Mouse (Mus musculus) gastrocnemius, adult 2 months (tissue): Measurements from ENCODE around the gene Il11. TPM values are rescaled to one million over a fixed set of nuclear protein-coding genes. Genes with fewer than 3 reads are reported as not detected.

Experiments used
- DNase-seq: peaks from one replicate; pipeline ENCODE4 v3.0.0; 2022
- H3K27ac ChIP-seq: fragments of 200-600 bp; 2 replicates; pipeline ENCODE4 v1.8.1; 2022; ENCODE audit warnings: mild to moderate bottlenecking
- H3K4me3 ChIP-seq: fragments of 200-600 bp; 2 replicates; pipeline ENCODE4 v1.8.1; 2022; ENCODE audit warnings: mild to moderate bottlenecking, moderate library complexity
- CTCF ChIP-seq: fragments of 200-600 bp; IDR thresholded peaks from 2 replicates; pipeline ENCODE4 v1.8.1; 2022; ENCODE audit warnings: antibody characterized with exemption, mild to moderate bottlenecking, moderate library complexity
- intact Hi-C: fragments of 180-260 bp; cut with DNase I; formaldehyde crosslinking; loops from one replicate; pipeline ENCODE4 v1.15.1; 2025
- total RNA-seq, 2 experiments: library from RNA; stranded (reverse); gene quantifications; 2 replicates each; pipeline ENCODE4 v1.2.3; 2021

Gene Il11
- total RNA-seq, 2 experiments from 2014 or later: not detected

DNA sequence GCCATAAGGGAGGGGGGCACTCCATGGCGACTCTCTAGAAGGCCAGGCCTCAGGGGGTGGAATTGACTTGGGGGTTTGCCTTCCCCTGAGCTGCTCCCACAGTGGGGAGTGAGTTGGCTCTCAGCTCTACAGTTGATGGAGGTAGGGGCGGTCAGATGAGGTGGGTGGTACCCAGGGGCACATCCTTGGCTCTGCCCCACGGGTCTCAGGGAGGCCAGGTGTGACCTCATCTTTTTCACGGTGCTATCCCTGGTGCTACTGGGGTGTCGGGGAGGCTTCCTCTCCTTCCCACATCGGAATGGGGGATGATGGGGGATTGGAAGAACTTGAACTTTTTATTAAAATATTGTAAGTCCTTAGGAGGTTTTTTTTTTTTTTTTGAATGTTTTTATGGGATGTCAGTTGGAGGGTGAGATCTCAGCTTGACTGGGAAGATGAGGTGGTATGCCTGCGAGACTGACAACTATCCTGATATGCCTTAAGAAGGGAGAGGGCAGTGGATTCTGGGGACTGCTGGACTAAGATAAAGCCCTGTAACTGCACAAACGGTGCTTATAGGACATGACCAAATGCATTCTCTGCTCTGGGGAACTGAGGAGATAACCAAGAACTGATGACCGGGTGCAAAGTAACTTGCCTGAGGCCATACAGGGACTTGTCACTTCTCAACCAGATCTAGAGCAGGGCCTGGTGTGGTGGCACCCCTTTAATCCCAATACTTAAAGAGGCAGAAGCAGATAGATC is 35.3 kb downstream of the Il11 start:
- intact Hi-C loops: no loop called here
- no peak overlapping the region for H3K27ac ChIP-seq
- no peak for DNase-seq
- H3K4me3 ChIP-seq: no peak overlapping the region
- no peak for TF ChIP-seq CTCF

DNA sequence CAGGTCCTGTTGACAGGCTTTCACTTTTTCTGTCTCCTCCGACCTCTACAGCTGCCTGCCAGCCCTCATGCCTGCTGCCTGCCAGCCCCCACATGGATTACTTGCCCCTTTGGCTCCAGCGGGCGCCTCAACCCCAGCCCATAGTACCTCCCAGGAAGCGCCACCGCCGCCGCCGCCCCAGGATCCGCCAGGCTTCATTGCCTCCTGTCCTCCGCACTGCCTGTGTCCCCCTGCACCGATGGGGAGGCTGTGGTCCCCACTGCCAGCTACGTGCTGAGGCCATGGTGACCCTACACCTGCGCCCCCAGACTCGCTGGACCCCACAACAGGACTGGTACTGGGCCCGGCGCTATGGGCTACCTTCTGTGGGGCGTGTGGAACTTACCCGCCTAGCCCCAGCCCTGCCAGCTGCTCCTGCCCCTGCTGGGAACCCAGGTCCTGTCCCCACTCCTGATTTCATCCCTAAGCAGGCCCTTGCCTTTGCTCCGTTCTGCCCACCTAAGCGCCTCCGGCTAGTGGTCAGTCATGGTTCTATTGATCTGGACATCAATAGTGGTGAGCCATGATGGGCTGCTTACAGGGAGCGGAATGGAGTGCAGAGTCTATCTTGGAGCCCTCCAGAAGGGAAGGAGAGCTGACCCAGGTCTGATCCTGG is 36.2 kb downstream of the Il11 start:
- TF ChIP-seq CTCF: no peak
- intact Hi-C loops: no loop called here
- H3K4me3 ChIP-seq: no peak overlapping the region
- DNase-seq: no peak
- no peak overlapping the region for H3K27ac ChIP-seq

DNA sequence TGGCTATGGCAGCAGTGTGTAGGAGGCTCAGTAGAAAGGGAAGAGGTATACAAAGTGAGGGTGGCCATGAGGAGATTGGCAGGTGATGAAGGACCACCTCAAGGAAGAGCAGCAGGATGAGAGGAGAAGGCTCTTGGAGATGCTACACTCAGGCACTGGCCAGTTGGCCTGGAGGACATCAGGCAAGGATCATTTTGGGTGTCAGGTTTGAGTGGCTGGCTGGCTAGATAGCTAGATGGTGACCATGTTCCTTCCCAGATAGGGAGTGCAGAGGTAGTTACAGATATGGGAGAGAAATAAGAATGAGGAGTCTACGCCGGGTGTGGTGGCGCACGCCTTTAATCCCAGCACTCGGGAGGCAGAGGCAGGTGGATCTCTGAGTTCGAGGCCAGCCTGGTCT is 37.8 kb downstream of the Il11 start:
- Histone ChIP-seq H3K27ac (no peak overlapping the region), H3K4me3 (no peak overlapping the region)
- DNase-seq: no peak
- intact Hi-C loops: no loop called here
- TF ChIP-seq CTCF: no peak

DNA sequence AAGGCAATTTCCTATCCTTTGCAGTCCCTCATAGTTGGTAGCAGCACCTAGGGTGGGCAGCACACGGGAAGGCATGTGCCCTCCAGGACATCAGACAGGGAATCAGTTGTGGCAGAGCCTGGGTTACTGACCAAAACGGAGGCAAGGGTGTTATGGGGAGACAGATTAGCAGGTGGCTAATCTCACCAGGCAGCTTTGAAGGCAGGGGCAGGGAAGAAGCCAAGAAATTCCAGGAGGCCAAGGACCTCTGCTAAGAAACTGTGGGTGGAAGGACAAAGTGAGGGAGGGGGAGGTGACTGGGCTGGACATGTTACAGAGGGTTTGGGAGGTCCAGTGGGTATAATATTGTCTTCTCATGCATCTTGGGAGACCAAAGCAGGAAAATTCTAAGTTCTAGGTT is 39.3 kb downstream of the Il11 start:
- DNase-seq: no peak
- intact Hi-C loops: no loop called here
- TF ChIP-seq CTCF: no peak
- H3K4me3 ChIP-seq: no peak overlapping the region
- no peak overlapping the region for H3K27ac ChIP-seq

DNA sequence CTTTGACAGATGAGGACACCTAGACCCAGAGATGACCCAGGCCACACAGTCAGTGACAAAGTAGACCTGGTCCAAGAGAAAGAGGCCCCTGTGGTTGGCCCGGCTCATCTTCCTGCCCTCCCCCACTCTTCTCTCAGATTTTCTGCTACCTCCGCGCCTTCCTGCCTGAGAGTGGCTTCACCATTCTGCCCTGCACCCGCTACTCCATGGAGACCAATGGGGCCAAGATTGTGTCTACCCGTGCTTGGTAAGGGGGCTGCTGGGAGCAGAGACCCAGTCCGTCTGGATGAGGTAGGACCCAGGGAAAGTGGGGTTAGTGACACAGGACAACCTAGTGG is 40.2 kb downstream of the Il11 start:
- DNase-seq: no peak
- no peak for TF ChIP-seq CTCF
- H3K27ac ChIP-seq: no peak overlapping the region
- intact Hi-C loops: no loop called here
- H3K4me3 ChIP-seq: no peak overlapping the region

DNA sequence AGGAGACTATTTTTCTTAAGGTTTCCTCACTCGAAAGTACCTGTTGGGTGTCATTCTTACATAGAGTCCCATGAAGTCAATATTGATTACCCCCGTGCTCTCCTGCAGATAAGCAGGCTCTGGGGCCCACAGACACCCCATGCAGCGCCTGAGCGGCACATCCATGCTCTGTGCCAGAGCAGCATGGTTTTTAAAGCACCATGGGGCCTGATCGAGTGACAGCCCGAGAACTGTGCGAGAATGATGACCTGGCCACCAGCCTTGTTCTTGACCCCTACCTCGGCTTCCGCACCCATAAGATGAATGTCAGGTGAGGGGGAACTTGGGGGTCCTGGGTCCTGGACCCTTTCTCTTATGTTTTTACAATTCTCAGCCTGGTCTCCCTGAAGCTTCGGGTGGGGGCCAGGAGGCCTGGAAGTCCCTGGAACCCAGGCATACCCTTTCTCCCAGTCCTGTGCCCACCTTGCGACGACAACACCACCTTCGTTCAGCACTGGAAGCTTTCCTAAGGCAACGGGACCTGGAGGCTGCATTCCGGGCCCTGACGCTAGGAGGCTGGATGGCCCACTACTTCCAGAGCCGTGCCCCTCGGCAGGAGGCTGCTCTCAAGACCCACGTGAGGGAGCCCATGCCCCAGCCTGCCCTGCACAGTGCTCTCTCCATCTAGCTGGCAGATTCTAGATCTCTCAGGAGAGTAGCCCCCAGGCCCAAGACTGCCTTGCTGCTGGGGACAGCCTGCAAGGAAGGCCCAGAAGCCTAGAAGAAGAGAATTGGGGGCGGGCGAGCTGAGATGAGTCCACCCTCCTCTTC is 40.8 kb downstream of the Il11 start:
- Histone ChIP-seq H3K4me3 (peak overlapping the region; percentile 94), H3K27ac (peak overlapping the region; percentile 92)
- DNase-seq: no peak
- no peak for TF ChIP-seq CTCF
- intact Hi-C loops: no loop called here

DNA sequence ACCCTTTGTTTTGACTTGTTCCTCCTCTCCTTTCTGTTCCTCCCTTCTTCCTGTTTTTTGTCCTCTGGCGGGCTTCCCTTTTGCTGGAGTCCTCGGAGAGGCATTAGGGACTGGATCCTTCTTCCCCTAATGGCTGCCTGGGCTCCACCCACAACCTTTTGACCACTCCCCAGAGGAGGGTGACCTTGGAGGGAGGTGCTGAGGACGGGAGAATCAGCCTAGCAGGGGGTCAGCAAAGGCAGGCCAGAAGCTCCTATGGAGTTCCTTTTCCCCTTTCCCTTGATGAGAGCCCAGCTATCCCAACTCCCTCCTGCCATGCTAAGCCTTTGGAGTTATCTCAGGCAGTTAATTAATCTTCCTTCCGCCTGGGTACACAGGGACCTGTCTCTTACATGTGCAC is 41.5 kb downstream of the Il11 start:
- no peak for TF ChIP-seq CTCF
- H3K27ac ChIP-seq: peak overlapping the region; percentile 92
- peak overlapping the region; percentile 94 for H3K4me3 ChIP-seq
- peak; percentile 70 for DNase-seq
- intact Hi-C loops: no loop called here

DNA sequence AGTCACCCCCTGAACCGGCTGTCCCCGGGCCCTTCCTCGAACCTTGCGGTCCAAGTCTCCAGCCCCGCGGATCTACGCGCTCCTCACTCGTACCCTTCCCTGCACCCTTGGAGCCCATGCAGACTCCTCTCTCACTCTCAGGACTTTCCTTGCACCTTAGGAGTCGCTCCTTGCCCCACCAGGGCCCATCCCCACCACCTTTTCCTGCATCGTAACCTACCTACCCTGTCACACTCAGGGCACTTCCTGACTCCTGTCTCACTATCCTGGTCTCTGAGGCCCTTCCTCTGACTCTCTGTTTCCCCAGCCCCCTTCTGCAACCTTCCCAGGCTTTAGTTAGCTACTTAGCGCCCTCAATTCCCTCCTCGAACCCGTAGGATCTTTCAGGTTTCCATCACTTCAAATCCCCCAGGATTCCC is 42.3 kb downstream of the Il11 start:
- peak overlapping the region; percentile 94 for H3K4me3 ChIP-seq
- intact Hi-C loops: loop anchor here (1.0 kb wide), 1 partner anchor 49 kb away; the partner anchor contains the start of gene Tmem238
- no peak for DNase-seq
- no peak for TF ChIP-seq CTCF
- peak overlapping the region; percentile 92 for H3K27ac ChIP-seq

DNA sequence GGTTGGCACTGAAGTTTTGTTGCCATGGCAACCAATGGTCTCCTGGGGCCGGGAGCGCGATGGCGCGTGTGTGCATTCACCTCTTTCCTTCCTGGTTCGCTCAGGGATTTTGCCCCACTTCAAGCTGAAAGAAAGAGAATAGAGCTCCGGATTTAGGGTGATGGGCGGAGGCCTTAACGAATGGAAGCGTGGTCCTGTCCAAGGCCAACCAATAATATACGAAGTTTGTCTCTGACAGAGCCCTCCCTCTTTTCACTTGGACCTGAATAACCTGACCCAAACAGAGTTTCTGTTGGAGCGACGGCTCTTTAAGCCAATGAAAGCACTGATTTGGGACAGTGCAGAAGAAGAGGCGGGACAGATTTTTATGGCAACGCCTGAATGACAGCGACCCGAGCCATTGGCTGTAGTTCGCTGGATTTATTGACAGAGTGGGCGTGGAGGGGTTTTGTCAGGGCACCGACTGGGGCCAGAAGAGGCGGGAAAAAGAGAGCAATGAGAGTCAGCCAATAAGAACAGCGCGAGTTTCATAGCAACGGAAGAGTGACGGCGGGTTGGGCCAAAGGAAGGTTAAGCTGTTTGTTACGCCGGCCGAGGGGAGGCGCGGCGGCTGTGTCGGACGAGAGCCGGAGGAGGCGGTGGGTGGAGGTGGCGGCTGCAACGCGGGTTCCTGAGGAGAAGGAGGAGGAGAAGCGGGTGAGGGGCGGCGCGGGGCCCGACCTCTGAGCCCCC is 42.9 kb downstream of the Il11 start, which contains the start of gene Kmt5c:
TSS of gene Kmt5c (plus strand) at position 572 of the 732 bp plus-strand sequence.
- intact Hi-C loops: loop anchor here (1.0 to 2.0 kb wide), 2 partner anchors 50 to 55 kb away; partner anchors contain the start of genes Hspbp1 and Tmem238

DNA sequence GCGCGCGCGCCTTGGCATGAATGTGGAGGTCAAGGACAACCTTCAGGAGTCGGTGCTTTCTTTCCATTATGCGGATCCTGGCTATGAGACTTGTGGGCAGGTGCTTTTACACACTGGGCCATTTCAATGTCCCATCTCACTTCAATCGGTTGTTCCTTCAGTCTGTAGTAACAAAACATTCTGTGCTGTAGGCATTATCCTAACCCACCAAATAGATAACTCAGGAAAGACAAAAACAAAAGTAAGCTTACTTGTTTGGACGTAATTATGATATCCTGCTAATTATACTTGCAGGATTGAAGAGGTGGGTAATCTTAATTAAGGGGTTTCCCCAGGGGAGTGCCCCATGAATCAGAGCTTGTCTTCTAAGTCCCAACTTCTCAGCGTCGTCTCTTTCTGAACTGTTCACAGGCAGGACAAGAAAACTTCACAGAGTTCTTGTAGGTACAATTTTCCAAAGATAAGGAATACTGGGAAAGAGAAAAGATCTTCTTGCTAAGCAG is 43.6 kb downstream of the Il11 start:
- peak overlapping the region; percentile 79 for H3K4me3 ChIP-seq
- DNase-seq: no peak
- intact Hi-C loops: loop anchor here (2.0 kb wide), 1 partner anchor 54 kb away; the partner anchor contains the start of gene Hspbp1
- no peak for TF ChIP-seq CTCF
- H3K27ac ChIP-seq: peak overlapping the region; percentile 90

More for the DNA sequence above, 42.9 kb downstream of the Il11 start, which contains the start of gene Kmt5c:
- peak; percentile 37 for TF ChIP-seq CTCF
- DNase-seq: peak; percentile 97
- Histone ChIP-seq H3K4me3 (peak within 1 kb of the TSS; percentile 94), H3K27ac (peak within 1 kb of the TSS; percentile 92)

DNA sequence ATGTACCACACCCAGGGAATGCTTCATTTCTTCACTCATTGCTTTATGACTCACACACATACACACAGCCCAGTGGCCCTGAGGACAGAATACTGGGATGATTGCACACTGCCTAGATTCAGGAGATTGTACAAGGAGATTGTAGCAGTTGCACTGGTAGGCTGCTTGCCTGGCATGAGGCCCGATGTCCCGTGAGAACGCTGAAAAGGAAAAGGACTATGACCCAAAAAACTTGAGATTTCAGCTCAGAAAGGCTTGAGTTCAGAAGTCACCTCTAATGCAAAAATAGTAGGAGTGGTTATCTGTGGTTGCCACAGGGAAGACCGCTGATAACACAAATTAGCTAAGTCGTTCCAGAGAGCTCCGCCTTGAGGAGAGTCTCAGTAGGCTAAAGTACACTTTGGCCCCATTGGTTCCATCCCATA is 49.7 kb downstream of the Il11 start:
- no peak for TF ChIP-seq CTCF
- no peak for DNase-seq
- Histone ChIP-seq H3K27ac (no peak overlapping the region), H3K4me3 (no peak overlapping the region)
- intact Hi-C loops: no loop called here

DNA sequence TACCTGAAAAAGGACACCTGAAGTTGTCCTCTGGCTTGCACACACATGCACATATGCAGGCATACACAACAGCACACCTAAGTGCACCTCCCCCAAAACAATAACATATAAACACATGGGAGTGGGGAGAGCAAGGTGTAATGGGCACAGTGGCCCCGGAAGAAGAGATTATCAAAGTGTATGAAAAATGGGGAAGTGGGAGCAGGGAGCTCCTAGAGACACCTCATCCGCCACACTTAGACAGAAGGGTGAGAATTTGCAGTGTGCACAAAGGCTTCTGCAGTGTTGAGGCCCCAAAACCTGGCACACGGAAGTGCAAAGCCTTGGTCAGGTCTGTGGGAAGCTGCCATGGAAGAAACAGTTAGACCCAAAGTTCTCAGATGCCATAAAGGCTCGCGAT is 51.6 kb downstream of the Il11 start:
- intact Hi-C loops: no loop called here
- DNase-seq: no peak
- H3K4me3 ChIP-seq: no peak overlapping the region
- no peak overlapping the region for H3K27ac ChIP-seq
- no peak for TF ChIP-seq CTCF
